Mouse (Mus musculus) cerebral cortex, adult 2 months (tissue): Measurements from ENCODE around the gene Olfr148.

Experiments
- WGBS: fragments of 180-500 bp; shearing (Covaris S2); methylation state at CpG from one replicate; pipeline ENCODE4 v1.1.7; 2018; 5-methylcytosine and 5-hydroxymethylcytosine counted together

Olfr148 gene

DNA sequence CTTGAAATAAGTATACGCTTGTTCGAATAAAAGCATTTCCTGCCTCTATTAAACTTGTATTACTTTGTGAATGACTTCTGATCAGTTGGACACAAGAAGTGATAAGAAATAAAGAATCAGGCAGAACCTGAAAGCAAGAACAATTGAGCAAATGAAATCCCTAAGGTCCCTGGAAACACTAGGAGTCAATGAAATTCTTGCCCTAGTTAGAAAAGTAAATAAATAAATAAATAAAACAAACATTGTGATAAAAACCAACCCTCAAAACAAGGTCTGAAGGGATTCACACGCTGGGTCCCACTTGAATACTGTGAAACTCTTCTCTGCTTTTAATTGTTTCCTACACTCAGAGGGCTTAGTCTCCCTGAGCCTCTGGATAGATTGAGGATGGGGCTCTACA, at the start of gene Olfr148:
Gene Olfr148, plus strand, starts transcription at position 301 of the 400 bp plus-strand sequence.
- WGBS: 88% methylated on average over 3 of the region's 3 CpGs

DNA sequence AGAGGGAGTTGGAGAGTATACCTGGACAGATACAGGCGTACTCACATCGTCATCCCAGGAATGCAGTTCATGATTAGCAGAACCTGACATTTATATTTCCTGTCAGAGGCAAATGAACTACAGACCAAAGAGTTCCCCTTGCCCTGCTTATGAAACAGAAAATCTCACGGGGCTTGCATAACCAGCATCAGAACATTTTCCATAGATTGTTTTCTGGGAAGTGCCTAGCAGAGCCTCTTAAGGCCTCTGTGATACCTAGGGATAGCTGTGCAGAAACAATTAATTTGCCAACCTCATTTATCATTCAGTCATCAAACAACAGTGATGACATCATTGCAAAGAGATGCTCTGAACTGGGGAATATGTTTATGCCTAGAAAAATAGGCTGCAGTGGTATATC, 35.0 kb upstream of the Olfr148 start, which contains the start of gene Olfr959:
Gene Olfr959, minus strand, starts transcription at position 101 of the 400 bp plus-strand sequence.
- WGBS: 93% methylated on average over 3 of the region's 3 CpGs

DNA sequence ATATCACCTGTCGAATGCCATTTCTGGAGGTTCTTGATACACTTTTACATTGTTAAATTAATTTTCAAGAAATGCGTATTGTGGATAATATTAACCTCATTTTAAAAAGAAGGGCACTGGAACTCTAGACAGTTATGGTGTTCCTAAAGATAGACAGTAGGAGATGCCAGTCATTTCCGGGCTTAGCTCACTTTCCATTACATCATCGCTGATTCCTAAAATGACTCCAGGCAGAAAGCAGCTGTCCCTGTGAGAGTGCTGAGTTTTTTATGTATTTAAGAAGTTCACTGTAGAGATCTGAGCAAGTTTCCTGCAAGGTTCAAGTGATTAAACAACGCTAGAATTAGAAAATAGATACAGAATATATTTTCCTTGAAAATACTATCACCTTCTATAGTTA, 33.4 kb upstream of the Olfr148 start:
- WGBS: 55% methylated on average over 5 of the region's 5 CpGs

DNA sequence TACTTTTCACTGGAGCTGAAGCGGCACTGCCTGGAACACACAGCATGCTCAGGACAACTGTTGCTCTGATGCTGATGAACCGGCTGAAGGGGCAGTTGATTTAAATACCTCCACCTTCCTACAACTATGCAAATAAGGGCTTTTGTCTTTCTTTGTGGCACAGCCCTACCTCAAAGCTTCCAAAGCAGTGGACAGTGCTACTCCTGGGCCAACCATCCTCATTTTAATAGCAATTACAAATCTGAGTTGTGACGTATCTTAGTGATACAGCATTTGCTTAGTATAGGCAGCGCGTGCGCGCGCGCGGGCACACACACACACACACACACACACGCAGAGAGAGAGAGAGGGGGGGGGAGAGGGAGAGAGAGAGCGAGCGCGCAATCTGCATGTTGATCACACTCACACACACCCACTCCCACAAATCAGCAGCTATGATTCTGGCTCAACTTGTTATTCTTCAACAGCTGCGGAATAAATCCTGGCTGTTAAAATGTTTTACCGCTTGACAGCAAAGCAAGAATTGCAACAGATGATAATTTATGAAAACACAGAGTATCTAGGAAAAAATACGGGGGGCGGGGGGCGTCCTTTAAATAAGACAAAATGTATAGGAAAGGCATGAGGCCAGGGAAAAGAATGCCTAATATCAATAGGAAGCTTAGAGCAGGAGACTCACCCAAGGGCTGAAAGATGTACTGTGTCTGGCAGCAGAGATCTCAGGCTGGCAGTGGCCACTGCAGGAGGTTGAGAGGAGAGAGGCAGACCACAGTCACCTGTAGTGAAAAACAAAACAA, 7.7 kb upstream of the Olfr148 start:
- WGBS: under 1% methylated on average over 19 of the region's 19 CpGs

DNA sequence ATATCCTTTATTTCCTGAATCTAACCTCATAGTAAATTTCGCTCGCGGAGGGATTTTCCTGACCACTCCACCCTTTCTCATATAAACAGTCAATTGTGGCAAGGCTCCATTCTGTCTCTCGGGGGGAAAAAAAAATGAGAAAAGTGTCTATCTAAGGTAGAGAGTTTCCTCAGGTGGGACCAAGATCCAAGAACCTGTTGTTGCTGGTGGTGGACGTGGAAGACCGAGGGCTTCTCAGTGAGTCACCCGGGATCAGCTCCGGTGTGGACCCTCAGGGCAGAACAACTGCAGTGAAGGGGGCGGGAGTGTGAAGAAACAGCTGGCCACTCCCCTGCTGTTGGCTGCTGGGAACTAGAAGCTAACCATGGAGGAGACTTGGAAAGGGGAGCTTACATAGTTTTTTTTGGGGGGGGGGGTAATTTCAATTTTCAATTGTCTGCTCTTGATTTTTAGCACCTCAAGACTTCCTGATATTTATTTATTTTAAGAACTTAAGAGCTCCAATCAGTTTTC, 7.1 kb upstream of the Olfr148 start:
- WGBS: 2% methylated on average over 9 of the region's 9 CpGs

DNA sequence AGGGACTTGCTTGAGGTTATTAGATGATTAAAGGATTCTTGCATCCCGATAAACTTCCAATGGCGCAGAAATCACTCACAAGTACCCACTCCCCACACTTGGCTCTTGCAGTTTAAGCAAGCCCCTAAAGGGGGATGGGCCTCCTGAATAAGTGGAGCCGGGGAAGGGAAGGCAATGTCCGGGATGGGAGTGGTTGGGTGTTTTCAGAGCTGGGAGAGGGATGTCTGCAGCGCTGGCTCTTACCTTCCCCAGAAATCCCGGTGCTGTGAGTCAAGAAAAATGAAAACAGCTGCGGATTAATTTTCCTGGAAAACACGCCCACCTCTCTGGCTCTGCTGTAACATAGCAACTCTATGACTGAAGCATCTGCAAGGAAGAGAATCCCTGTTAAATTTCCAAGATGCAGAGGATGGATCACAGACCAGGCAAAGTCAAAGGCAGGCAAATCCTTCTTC, 6.4 kb upstream of the Olfr148 start, which contains the start of gene AW551984:
Gene AW551984, minus strand, starts transcription at position 405 of the 455 bp plus-strand sequence.
- WGBS: 1% methylated on average over 8 of the region's 8 CpGs

DNA sequence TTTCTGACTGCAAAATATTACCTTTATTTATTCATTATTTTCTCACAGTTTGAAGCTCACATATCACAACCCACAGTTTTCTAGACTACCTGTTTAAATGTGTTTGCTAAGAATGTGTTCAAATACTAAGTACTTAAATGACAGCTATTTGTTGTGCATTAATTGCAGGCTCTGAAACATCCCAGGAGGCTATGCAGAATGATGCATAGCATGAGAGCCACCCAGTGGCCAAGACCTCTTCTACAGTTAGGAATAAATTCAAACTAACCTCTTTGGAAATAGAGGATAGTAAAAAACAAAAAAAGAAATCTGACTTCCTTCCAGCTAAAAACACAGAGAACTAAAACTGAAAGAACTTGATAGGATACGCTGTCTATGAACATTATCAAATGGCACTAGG, 1.5 kb downstream of the Olfr148 start:
- 49% methylated on average over 1 of the region's 1 CpGs for WGBS

DNA sequence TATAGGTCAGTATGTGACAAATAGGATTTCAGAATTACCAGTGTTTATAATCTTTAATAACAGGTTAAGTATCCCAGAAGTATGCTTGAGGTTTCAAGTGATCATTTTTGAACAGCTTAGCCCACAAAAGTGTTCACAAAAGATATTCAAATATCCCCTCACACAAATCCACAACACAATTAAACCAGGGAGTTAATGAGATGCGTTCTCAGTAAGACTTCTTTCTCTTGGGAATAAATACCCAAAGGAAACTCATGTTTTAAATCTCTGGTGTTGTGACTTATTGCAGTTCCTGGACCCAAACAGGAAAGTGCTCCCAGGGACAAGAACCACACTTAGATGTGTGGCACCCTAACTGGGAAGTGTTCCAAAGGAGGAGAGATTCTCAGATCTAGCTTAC, 10.6 kb downstream of the Olfr148 start, which contains the start of gene Olfr960:
Gene Olfr960, plus strand, starts transcription at position 301 of the 400 bp plus-strand sequence.
- 57% methylated on average over 1 of the region's 1 CpGs for WGBS

DNA sequence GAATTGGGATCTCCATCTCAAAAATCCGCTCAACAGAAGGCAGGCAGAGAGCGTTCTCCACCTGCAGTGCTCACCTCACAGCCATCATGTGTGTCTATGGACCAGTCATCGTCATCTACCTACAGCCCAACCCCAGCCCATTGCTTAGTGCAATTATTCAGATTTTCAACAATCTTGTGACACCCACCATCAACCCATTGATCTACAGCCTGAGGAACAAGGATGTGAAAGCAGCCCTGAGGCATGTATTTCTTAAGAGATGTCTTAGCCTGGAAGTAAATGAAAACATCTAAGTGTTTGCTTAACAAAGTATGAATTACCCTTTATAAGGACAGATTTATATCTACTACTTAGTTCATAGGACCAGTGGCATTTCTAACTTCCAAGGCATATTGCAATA, 13.3 kb downstream of the Olfr148 start:
- 93% methylated on average over 3 of the region's 3 CpGs for WGBS

DNA sequence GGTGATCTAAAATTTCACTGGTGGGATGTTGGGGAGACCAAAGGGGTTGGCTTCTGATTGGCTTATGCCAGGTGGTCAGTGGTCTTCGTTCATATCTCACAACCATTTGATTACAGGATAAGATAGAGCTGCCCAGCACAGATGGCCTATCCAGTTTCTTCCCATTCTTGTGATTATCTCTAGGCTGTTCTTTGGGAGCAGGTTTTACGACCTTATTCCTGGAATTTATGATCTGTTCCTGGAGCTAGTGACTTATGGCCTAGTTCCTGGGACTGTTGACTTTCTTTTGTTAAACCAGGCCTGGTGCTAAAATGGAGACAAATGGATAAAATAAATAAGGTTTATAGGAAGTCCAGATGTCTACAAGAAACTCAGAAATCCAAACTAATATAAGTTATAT, 14.3 kb downstream of the Olfr148 start:
- WGBS: 77% methylated on average over 2 of the region's 2 CpGs

DNA sequence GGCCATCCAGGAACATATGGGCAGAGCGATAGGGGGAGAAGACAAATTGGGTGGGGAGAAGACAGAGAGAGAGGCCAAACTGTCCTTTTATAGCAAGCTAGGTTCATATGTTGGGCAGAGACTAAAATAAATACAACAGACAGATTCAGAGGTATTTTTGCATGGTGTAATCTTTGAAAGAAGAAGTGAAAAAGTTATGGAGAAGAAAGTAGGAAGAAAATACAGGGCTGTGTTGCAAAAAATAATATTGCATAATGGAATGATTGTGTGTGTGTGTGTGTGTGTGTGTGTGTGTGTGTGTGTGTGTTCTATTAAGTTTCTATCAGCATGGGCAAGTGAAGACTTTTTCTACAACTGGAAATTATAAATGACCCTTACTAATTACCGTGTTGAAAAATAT, 18.6 kb downstream of the Olfr148 start:
- WGBS: 81% methylated on average over 2 of the region's 2 CpGs

DNA sequence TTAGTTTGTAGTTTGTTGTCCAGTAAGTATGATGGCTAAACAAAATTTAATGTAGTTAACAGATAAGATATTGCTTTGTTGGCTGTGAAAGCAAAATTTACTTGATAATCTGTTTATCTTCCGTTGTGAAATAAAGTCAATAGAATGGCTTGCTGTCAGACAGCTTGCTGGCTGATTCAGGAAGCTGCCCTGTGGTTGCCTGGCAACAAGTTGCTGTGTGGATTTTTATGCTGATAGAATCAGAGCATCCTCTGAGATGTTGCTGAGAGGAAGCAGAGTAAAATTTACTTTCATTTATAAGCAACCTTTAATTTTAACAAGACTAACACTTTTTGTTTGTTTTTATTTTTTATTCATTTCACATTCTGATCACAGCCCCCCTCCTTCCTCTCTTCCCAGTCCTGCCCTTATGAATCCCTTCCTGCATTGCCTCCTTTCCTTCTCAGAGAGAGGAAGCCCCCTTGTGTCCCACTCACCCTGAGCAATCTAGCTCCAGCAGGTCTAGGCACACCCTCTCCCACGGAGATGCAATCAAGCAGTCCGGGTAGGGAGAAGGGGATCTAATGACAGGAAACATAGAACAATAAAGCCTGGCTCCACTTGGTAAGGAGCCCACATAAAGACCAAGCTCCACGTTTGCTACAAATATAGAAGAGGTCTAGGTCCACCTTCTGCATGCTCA, 23.6 kb downstream of the Olfr148 start:
- 21% methylated on average over 4 of the region's 4 CpGs for WGBS

DNA sequence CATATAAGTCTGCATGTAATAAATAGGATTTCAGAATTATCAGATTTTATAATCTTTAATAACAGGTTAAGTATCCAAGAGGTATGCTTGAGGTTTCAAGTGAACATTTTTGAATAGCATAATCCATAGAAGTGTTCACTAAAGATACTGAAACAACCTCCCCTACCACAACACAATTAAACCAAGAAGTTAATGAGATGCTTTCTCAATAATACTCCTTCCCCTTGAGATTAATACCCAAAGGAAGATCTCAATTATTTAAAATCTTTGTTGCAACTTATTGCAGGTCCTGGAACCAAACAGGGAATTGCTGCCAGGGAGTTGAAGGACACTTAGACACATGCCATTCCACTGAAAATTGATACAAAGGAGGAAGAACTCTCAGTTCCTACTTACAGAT, 34.3 kb downstream of the Olfr148 start, which contains the start of gene Olfr961:
Gene Olfr961, plus strand, starts transcription at position 301 of the 400 bp plus-strand sequence.

DNA sequence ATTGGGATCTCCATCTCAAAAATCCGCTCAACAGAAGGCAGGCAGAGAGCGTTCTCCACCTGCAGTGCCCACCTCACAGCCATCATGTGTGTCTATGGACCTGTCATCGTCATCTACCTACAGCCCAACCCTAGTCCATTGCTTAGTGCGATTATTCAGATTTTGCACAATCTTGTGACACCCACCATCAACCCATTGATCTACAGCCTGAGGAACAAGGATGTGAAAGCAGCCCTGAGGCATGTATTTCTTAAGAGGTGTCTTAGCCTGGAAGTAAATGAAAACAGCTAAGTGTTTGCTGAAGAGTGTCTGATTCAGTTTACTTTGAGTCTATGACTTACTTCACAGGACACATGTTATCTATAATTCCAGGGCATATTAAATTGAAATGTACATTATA, 36.9 kb downstream of the Olfr148 start:
- WGBS: 93% methylated on average over 4 of the region's 4 CpGs

DNA sequence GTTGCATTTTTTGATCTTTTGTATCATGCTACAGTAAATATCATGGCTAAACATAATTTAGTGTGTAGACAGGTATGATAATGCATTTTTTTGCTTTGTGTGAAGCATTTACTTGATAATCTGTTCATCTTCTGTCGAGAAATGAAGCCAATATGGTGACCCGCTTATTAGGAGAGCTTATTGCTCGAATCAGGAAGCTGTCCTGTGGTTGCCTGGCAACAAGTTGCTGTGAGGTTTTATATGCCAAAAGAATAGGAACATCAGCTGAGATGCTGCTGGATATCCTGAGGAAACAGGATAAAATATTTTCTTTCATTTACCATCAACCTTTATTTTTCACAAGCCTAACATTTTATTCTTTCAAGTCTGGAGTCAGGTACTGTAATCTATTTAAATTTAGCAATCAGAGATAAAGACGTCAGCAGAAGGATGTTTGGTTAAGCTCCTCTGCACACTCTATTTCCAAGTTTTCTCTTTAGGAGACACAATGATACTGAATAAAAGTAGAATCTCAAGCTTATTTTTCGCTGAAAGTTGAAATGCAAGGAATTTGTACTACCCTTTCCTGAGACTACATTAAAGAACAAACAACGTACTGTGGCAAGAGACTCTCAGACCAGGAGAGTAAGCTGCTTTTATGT, 44.4 kb downstream of the Olfr148 start:
- 45% methylated on average over 6 of the region's 6 CpGs for WGBS
